Mouse (Mus musculus): Measurements from ENCODE around the gene Cdr2l. TPM values are rescaled to one million over a fixed set of nuclear protein-coding genes. Genes with fewer than 3 reads are reported as not detected.

Cdr2l gene
- polyA plus RNA-seq (2012; rRNA removed): 7.2 and 8.2 TPM in 2 replicates

DNA sequence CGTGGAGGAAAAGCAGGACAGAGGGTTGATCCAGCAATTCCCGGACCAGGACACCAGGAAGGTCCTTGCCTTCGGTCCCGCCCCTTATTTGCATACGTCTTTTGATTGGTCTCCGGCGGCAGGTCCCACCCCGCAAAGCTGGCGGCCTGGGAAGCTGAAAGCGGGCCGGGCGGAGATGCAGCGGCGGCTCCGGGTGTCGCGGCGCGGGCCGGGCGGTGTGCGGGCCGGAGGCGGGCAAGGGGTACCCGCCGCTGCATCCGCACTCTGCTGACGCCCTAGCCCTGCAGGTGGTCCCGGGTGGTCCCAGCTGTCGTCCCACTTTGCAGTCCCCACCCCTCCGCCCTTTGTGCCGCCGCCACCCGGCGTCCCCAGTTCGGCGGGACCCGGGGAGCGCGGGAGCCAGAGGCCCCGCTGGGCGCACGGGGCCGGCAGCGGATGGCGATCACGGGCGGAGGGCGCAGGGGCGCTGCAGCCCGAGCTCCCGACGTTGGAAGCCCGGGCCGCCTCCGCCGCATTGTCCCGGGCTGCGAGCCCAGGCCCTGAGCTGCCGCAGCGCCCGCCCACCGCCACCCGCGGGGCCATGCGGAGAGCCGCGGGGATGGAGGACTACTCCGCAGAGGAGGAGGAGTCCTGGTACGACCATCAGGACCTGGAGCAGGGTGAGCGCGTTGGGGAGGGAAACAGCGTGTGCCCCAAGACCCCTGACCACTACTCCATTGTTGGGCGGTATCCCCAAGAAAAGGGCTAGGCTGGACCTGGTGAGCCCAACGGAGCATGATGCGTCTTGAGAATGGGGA is at the start of gene Cdr2l:
Gene Cdr2l, plus strand, starts transcription at position 174 of the 797 bp plus-strand sequence.
- no peak for DNase-seq (ENCODE audit: low read depth)

DNA sequence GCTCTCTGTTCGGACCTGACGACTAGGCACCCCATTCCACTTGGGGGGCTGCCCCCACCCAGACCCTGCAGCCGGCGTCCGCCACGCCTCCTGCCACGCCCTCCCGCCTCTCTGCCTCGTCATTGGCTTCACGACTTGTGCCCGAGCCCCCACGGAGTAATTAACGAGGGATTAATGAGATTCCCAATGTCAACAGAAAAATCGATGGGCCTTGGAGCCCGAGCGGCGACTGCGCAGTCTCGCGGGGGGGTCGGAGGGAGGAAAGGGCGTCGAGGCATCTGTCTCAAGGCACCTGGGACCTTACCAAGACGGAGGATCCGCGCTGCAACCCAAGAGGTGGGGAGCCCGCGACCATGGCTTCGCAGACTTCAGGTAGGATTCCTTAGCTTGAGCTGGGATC is 47.2 kb upstream of the Cdr2l start, which contains the start of gene Otop3:
Gene Otop3, plus strand, starts transcription at position 201 of the 400 bp plus-strand sequence.
- no peak for DNase-seq (ENCODE audit: low read depth)

DNA sequence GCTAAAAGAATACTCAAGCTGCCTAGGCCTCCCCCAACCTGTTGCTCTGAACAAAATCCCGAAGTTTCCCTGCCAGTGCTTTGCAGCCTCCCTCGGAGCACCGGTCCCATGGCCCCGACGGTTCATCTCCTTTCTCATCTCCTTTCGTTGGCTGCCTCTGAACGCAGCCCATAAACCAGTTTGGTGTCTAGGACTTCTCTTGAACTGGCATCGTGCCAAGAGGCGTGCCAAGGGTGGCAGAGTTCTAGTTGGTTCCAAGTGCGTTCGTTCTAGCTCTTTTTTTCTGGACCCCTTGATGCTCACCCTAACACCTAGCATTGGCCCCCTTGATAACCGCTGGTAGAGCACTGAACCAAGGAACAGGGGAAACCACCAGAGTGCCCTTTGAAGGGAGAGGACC is 46.5 kb upstream of the Cdr2l start:
- no peak for DNase-seq (ENCODE audit: low read depth)

DNA sequence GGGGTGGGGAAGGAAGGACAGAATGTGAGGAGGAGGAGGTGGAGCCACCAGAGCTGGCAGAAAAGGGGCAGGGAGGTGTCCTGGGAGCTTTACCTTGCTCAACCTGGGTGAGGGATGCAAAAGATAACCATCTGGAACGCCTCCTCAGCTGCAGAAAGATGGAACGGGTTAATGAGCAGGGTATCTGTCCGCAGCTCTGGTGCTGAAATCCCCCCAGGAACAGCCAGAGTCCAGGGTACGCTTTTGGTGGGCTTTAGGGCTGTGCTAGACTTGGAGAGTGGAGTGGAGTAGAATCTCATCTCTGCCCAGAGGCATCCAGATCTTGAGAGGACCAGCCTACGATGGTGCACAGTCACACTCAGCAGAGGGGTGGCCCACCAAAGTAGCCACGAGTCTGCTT is 45.6 kb upstream of the Cdr2l start:
- no peak for DNase-seq (ENCODE audit: low read depth)

DNA sequence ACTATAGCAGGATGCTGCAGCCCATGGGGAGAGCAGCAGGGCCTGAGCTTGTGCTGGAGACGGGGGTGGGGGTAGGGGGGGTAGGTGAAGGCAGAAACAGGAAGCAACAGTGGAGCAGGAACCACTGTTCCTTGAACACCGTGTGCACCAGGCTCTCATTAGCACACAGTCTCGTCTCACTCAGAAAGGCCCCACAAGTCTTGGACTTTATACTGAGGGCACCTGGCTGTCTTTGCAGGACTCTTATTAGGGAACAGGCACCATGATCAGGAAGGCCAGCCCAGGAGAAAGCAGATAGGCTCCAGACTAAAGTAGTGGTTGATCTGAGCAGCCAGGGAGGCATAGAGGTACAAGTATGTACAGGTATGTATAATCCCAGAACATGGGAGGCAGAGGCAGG is 44.4 kb upstream of the Cdr2l start:
- no peak for DNase-seq (ENCODE audit: low read depth)

DNA sequence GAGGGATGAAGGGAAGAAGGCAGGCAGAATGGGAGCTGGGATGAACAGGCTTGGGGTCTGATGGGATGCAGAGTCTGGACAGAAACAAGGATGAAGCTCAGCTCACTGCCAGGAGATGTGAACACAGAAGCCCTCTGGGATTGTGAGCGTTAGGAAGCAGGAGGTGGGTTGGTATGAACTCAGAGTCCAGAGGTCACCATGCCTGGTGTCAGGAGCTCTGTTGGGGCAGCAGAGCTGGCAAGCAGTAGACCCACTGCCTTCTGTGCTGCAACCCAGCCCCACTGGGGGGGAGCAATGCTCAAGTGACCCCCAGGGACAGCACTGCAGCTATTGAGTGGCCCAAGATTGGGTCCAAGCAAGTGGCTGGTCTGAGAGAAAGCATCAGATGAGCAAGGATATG is 43.9 kb upstream of the Cdr2l start:
- no peak for DNase-seq (ENCODE audit: low read depth)

DNA sequence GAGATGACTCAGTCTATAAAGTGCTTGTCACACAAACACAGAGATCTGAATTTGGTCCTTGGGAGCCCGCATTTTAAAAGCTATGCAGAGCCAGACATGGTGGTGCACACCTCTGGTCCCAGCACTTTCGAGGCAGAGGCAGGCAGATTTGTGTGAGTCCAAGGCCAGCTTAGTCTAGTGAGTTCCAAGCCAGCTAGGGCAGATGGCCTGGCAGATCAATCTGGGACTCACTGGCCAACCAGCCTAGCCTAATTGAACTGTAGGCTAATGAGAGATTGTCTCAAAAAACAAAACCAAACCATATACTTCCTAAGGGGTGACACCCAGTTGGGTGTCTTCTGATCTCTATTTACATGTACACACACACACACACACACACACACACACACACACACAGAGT is 40.5 kb upstream of the Cdr2l start:
- no peak for DNase-seq (ENCODE audit: low read depth)

DNA sequence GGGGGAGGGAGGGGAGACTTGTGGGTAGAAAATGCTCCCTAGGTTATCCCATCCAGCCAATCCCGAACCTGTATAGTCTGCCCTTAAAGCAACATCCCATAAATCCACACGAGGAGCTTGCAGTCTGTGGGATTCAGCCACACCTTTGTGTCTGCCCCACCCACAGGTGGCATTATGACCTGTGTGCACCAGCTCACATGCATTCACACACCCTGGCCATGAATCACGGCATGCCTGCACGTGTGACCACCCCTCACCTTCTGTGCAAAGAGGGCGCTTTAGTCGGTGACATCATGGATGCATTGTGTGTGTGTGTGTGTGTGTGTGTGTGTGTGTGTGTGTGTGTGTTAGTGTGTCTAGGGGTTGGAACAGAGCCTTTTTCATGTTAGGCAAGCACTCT is 39.9 kb upstream of the Cdr2l start:
- DNase-seq (ENCODE audit: low read depth): no peak

DNA sequence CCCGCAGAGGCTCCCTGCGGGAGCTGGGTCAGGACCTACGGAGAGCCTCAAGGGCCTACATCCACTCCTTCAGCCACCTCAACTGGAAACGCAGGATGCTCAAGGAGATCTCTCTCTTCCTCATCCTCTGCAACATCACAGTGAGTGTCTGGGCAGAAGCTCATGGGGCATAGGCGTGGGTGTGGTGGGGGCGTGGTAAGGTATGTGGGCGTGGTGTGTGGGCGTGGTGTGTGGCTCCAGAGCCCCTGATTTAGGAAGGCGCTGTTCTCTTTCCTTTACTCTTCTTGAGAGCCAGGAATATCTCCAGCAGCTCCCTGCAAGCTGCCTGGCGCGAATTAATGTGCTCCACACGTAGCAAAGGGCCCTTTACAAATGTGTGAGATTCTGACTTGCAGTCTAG is 36.7 kb upstream of the Cdr2l start:
- no peak for DNase-seq (ENCODE audit: low read depth)

DNA sequence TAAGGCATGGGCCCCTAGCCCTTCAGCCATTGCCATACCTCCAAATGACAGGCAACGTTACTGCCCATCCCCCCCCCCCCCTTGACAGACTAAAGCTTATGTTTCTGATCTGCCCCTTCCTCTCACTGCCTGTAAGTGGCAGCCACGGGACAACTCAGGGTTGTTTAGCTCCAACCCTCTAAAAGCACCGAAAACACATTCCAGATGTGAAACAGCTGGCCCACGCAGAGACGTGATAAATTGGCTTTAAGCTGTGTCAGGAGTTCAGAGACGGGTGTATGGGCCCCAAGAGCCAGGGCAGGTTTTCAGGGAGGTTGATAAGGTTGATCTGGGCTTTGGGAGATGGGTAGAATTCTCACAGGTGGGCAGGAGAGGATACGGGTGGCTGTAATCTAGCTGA is 36.2 kb upstream of the Cdr2l start:
- no peak for DNase-seq (ENCODE audit: low read depth)

DNA sequence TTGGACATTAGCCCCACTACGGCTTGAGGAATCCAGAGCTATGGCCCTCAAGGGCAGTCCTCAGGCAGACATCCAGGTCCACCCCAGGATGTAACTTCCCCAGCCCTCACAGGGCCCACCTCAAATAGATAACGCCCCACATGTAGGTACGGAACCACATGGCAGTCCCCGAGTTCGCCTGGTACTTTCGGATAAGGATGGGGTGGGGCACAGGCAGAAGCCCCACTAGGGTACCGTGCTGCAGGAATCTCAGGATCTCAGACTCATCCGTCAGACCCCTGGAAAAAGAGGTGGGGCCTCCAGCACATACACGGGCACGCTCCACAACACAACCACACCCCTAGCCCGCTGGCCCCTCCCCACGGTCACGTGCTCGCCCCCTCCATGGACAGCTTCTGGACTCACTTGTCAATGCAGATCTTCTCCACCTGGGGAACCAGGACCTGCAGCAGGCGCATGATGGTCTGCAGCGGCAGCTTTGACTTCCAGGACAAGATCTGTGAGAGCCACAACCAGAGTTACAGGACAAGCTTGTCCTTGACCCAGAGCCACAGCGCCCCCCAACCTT is 33.0 kb upstream of the Cdr2l start:
- DNase-seq (ENCODE audit: low read depth): no peak

DNA sequence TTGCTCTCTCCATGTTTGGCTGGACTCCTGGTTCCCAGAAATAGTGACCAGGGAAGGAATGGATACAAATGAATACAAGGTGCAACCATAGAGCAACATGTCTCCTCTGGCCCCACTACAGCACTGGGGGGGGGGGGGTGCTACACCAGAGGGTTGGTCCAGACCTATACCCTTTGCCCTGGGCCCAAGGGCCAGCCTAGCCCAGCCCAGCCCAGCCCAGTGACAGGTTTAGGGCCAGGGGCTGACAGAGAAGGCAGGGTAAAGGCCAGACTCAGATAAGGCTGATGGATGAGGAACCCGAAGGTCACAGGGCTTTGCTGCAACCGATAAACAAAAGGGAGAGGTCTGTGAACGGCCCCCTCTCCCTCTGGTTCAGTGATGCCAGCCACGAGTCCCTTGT is 31.7 kb upstream of the Cdr2l start:
- DNase-seq (ENCODE audit: low read depth): no peak

DNA sequence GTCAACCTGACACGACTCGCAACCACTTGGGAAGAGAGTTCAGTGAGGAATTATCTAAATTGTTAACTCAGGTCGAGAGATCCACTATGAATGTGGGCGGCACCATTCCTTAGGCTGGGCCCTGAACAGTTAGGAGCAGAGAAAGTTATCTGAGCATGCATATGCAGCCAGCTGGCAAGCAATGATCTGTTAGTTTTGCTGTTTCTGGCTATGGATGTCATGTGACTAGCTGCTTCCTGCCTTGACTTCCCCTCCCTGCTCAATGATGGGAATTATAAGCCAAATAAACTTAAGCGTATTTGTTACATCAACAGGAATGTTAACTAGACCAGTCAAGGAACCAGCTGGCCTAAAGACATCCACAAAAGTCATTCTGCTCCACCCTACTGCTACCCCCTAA is 28.3 kb upstream of the Cdr2l start:
- DNase-seq (ENCODE audit: low read depth): no peak

DNA sequence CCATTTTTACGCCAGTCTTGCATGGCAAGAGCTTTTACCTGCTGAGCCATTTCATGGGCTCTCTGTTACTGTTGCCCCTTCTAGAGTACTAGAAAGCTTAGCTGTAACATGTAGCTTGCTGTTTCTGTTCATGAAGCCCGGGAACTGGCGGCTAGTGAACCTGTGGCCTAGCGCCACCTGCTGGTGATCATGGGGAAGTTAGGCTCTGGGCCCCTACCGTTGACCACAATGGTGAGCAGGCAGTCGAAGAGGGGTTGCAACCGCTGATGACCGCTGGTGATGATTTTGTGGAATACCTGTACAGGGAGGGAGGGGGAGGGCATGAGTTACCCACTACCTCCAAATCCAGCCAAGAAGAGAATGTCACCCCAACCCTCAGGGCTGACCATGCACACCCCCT is 27.5 kb upstream of the Cdr2l start:
- no peak for DNase-seq (ENCODE audit: low read depth)

DNA sequence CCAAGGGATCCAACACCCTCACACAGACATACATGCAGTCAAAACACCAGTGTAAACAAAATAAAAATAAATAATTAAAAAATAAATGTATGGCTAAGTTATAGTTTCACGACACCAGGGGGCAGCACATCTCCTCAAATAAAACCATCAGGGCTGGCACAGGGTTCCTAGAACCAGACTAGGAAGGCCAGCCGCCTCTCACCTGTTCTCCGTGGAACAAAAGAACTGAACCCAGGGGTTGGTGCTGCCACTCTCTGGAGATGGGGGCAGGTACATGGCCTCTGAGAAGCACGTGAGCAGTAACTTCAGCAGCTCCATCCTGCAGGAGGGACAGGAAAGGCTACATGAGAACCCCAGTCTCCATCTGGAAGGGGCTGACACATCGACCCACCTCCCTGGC is 23.2 kb upstream of the Cdr2l start:
- no peak for DNase-seq (ENCODE audit: low read depth)

DNA sequence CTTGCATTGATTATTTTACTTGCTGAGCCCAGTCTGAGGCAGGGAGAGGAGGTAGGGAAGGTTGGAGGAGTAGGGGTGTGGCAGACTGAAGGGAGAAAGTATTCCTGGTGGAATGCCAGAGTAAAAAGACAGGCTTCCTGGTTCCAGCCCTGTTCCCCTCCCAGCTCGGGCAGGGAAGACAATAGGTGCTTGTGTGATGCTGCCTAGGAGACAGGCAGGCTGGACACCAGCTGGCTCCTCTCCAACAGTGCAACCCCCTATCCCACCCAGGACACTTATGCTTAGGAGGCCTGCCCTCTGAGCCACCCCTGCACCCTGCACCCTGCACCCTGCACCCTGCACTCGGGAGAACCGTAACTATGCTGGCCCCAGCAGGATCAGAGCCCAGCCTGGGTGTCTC is 22.4 kb upstream of the Cdr2l start:
- no peak for DNase-seq (ENCODE audit: low read depth)

DNA sequence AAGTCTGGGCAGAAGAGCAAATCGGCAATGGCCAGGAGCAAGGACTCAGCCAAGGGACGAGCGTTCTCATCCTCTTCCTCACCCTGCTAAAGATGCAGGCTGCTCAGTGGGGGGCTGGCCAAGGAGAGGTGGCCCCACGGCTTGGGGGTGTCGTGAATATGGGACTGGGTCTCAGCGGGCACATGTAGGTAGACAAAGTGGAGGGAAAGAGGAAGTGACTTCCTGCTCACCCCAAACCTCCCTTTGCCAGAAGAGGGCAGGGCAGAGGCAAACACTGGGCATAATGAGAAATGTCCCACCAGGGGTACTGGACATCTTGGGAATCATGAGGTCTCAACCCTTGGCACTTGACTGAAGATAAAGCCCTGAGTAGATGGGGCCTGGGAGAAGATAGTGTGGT is 22.0 kb upstream of the Cdr2l start:
- no peak for DNase-seq (ENCODE audit: low read depth)

DNA sequence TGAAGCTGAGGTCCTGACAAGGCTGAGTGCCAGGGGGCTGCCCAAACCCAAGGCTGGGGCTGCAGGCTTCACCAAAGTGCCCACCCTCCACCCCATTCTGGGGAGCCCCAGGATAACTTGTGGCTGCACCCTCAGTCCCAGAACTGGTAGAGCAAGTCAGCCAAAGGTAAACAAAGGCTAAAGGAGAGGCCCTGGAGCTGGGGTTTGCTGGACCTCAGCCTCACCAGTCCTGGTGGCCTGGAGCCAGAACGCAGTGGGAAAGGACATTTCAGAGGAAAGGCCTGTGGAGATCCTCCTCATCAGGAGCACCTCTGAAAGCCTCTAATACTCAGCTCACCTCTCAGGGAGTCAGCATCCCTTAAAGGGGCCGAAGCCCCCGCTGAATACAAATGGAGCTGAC is 17.6 kb upstream of the Cdr2l start:
- no peak for DNase-seq (ENCODE audit: low read depth)

DNA sequence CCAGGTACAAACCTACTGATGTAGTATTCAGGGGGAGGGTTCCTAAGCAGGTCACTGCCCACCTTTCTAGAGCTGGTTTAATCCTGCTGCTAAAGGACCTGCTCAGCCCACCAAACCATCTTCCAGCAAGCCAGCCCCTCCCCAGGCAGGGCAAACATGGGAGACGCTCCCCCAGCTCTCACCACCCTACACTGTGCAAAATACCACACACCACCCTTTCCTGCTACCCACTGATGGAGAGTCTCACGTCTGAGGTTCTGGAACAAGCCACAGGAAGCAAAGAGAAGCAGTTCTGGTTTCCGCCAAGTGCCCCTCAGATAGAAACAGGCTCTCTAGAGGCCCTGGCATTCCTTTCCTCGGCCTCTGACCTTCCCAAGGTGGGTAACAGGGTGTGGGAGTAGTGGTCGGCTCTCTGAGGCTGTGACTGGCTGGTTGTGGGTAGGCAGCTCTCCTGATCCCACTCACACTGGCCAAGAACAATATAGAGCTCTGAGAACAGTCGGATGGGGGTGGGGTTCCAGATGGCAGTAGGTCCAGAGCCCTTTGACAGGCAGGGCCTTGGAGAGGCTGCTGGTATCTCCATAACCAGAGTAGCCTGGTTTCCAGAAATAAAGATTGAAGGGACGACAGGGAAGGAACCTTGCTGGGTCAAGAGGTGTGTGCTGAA is 15.5 kb upstream of the Cdr2l start:
- DNase-seq (ENCODE audit: low read depth): no peak

DNA sequence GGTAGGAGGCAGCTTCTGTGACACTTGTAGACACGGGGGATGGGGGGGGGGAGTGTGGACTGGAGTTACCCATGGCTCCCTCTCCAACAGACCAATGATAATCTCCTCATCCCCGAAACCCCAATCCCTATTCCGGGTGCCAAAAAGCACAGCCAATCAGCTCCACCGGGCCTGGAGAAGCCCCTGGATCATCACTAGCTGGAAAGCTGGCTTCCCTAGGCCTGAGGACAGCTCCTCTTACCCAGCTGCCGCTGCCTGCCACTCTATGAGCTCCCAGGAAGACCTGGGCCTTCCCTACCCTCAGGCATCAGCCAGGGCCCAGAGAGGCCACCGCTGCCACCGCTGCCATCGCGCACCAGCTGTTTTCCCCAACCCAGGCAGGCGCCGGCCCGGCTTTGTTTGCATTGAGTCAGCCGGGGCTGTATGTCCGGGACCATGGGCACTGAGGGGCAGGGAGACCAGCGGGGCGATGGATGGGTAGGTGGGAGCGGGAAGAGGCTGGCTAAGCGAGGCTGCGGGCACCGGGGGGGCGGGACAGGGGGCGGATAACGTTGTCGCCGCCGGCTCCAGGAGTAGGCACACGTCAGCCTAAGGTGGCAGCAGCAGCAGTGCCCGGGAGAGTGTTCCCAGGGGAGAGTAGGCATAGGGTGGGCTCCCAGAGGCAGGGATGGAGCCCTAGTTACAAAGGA is 14.9 kb upstream of the Cdr2l start:
- DNase-seq (ENCODE audit: low read depth): no peak

DNA sequence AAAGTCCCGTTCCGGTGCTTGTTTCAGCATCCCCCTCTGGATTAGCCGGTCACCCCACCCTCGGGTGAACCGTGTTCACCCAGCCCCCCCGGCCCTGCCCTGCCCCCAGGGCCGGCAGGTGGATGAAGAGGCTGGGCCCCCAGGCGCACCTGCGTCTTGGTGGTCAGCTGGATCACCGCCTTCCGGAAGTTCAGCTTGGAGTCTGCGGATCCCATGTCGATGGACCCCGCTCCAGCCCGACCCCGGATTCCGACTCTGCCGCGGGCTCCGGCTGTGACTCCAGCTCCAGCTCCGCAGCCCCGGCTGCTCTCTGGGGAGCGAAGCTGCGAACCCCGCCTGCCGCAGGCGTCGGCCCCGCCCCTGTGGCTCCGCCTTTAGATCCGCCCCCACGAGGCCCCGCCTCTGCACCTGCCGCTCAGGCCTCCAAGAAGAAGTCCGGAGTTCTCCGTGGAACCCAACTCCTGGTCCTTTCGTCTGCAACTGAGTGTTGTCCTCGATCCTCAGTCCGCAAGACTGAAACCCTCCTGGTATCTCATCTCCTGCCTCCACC is 14.2 kb upstream of the Cdr2l start, which contains the start of gene Hid1:
Gene Hid1, minus strand, starts transcription at position 362 of the 550 bp plus-strand sequence.
- DNase-seq (ENCODE audit: low read depth): no peak

DNA sequence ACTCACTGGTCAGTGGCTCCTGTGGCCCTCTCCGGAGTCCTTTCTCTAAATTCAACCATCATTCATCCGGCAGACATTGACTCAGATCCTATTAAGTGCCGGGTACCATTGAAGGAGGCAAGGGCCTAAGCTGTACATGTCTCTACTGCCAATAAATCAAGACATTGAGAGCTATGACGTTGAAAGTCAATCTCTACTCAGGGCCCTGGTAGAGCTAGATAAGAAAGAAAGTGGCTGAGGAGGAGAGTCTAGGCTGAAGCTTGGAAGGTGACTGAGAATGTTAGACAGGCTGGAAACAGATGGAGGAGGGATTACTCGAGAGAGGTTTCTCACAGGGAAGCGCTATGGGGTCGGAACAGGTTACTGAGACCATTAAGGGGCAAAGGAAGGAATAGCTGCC is 11.3 kb upstream of the Cdr2l start:
- no peak for DNase-seq (ENCODE audit: low read depth)
